Mouse (Mus musculus) brain, embryonic 14.5 days (tissue): ENCODE results near the gene Ptprn.

ENCODE experiments used
- CTCF ChIP-seq: fragments of 200-500 bp; IDR thresholded peaks from 2 replicates; pipeline ENCODE4 v1.5.1; 2012; ENCODE audit warnings: inconsistent platforms, mild to moderate bottlenecking, moderate library complexity, borderline replicate concordance; ENCODE audit not compliant: insufficient read depth, insufficient read length; ENCODE audit errors: extremely low read depth
- POLR2A ChIP-seq: fragments of 200-500 bp; IDR thresholded peaks from 2 replicates; pipeline ENCODE4 v1.6.1; 2012; ENCODE audit warnings: mild to moderate bottlenecking, inconsistent platforms, borderline replicate concordance; ENCODE audit not compliant: poor library complexity, insufficient read depth, insufficient read length, severe bottlenecking; ENCODE audit errors: extremely low read depth

- TF ChIP-seq POLR2A (no peak), CTCF (no peak)
These were observed 53.1 kb downstream of the Ptprn start for GRCm38 (mm10) chr1:75211141-75211708.
